Mouse (Mus musculus) bone marrow macrophage, adult 2 months (primary cell): Measurements from ENCODE around the gene Gm49711.

Source experiments
- CTCF ChIP-seq: IDR thresholded peaks from 2 replicates; pipeline ENCODE4 v1.5.1; 2012; ENCODE audit warnings: low read depth, mild to moderate bottlenecking, low read length, moderate library complexity
- POLR2A ChIP-seq: IDR thresholded peaks from 2 replicates; pipeline ENCODE4 v1.6.1; 2012; ENCODE audit warnings: mild to moderate bottlenecking, low read depth, low read length, borderline replicate concordance

GRCm38 (mm10) chr16:92117337-92118209 is 59.5 kb downstream of the Gm49711 start:
- no peak for TF ChIP-seq CTCF
- no peak for TF ChIP-seq POLR2A
